Mouse (Mus musculus): ENCODE measurements around the gene Crmp1. TPM values are rescaled to one million over a fixed set of nuclear protein-coding genes. Genes with fewer than 3 reads are reported as not detected.
A peak's percentile ranks its signal among the peaks of the same experiment; 100 is the strongest.

The Crmp1 gene
- total and polyA plus RNA-seq, 2 experiments from 2014 or later = 851 to 954 TPM

DNA sequence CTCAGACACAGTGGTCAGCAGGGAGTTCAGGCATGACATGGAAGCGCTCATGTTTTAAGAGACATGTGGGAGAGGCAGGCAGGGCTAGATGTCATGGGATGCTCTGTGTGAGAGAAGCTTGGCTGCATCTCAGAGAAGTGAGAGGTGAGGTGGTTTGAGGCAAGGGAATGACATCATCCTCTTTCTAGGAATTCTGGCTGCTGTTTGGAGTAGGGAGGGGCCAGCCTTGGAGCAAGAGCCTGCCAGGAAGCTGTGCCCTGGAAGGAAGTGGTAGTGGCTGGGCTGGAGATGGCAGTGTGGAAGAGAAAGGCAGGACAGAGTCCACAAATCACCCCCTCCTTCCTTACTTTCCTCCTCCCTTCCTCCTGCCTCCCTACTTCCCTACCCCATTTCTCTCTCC, 16.0 kb upstream of the Crmp1 start:
- H3K27ac ChIP-seq (ENCODE audit: low read depth, low read length) = no peak overlapping the region
- no peak for DNase-seq (ENCODE audit: low spot score)
- WGBS = 96% methylated on average over 1 of the region's 1 CpGs
- H3K4me1 ChIP-seq (ENCODE audit: insufficient read depth, low read length) = no peaks in the 10 kb centered on the region
- no peaks in the 10 kb centered on the region for H3K27me3 ChIP-seq (ENCODE audit: insufficient read depth, low read length)
- H3K36me3 ChIP-seq (ENCODE audit: insufficient read depth, low read length) = 0 out of 2 replicates have a peak, but pooled peaks cover 5% of the 10 kb centered on the region
- H3K9ac ChIP-seq (replicated peaks; ENCODE audit: low read length, poor library complexity, severe bottlenecking) = no peak overlapping the region
- TF ChIP-seq CTCF (IDR thresholded peaks at IDR 0.05) = no peak
- no peak; the same call in 1 of the 2 replicates for ATAC-seq (ENCODE audit: low FRiP score)
- no peaks in the 10 kb centered on the region for H3K9me3 ChIP-seq (ENCODE audit: low read length)
- H3K4me3 ChIP-seq (ENCODE audit: low read depth, low read length) = no peak overlapping the region
- no peak overlapping the region for H3K4me2 ChIP-seq (ENCODE audit: low read depth, low read length, poor library complexity, severe bottlenecking)

DNA sequence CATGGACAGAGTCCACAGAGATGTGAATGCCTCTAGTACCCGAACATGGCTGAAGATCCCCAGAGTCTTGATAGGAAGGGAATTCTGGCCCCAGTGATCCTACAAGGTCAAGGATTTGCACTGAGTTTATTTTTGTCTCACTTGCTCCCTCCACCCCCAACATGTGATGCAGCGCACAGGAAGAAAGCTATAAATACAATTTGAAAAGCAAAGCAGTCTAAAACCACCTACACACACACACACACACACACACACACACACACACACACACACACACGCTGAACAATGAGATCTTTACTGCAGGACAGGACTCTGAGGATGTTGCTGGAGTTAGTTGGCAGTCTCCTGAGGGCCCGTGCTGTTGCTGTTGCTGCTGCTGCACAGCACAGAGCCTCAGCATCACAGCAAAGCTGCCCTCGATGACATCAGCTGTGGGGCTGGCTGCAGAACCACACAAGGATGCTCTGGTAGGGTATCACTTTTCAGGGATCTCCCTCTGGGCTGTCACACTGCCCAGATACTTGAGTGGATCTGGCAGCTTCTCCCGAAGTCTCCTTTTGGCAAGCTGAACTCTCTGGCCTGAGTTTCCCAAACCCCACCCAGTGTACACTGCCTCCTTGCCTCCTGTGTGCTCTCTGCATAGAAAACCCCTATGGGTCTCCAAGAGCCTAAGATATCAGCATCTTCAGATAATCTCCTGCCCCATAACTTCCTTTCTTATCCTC, 13.6 kb upstream of the Crmp1 start:
- Histone ChIP-seq H3K4me2 (ENCODE audit: low read depth, low read length, poor library complexity, severe bottlenecking) (no peak overlapping the region), H3K27ac (ENCODE audit: low read depth, low read length) (no peak overlapping the region), H3K27me3 (ENCODE audit: insufficient read depth, low read length) (no peaks in the 10 kb centered on the region), H3K9me3 (ENCODE audit: low read length) (no peaks in the 10 kb centered on the region), H3K36me3 (ENCODE audit: insufficient read depth, low read length) (0 out of 2 replicates have a peak, but pooled peaks cover 5% of the 10 kb centered on the region), H3K9ac (replicated peaks; ENCODE audit: low read length, poor library complexity, severe bottlenecking) (no peak overlapping the region), H3K4me1 (ENCODE audit: insufficient read depth, low read length) (no peaks in the 10 kb centered on the region), H3K4me3 (ENCODE audit: low read depth, low read length) (no peak overlapping the region)
- DNase-seq (ENCODE audit: low spot score) (peak; percentile 40), ATAC-seq (ENCODE audit: low FRiP score) (no peak)
- WGBS = 61% methylated on average over 6 of the region's 6 CpGs
- TF ChIP-seq CTCF (IDR thresholded peaks at IDR 0.05) = no peak

DNA sequence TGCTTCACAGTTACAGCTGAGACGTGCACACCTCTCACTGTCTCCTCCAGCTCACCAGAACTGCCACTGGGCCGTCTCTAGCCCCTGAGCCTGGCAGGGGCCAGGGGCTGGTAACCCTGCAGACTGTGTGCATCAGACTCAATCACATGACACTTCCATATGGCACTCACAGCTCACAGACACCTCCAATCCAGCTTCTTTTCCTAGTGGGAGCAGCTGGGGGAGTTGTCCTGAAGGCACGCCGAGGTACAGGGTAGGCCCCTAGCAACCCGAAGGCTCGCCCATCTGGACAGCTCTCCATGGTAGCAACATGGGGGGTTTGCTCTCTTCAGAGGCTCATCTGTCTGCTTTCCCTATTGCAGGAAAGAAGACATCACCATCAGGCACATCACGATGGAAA, 12.8 kb upstream of the Crmp1 start:
- Histone ChIP-seq H3K4me2 (ENCODE audit: low read depth, low read length, poor library complexity, severe bottlenecking) (no peak overlapping the region), H3K4me1 (ENCODE audit: insufficient read depth, low read length) (no peaks in the 10 kb centered on the region), H3K9me3 (ENCODE audit: low read length) (no peaks in the 10 kb centered on the region), H3K36me3 (ENCODE audit: insufficient read depth, low read length) (0 out of 2 replicates have a peak, but pooled peaks cover 5% of the 10 kb centered on the region), H3K9ac (replicated peaks; ENCODE audit: low read length, poor library complexity, severe bottlenecking) (no peak overlapping the region), H3K27ac (ENCODE audit: low read depth, low read length) (no peak overlapping the region), H3K4me3 (ENCODE audit: low read depth, low read length) (no peak overlapping the region), H3K27me3 (ENCODE audit: insufficient read depth, low read length) (no peaks in the 10 kb centered on the region)
- no peak for TF ChIP-seq CTCF (IDR thresholded peaks at IDR 0.05)
- 74% methylated on average over 7 of the region's 7 CpGs for WGBS
- ATAC-seq (ENCODE audit: low FRiP score) = no peak
- DNase-seq (ENCODE audit: low spot score) = no peak

DNA sequence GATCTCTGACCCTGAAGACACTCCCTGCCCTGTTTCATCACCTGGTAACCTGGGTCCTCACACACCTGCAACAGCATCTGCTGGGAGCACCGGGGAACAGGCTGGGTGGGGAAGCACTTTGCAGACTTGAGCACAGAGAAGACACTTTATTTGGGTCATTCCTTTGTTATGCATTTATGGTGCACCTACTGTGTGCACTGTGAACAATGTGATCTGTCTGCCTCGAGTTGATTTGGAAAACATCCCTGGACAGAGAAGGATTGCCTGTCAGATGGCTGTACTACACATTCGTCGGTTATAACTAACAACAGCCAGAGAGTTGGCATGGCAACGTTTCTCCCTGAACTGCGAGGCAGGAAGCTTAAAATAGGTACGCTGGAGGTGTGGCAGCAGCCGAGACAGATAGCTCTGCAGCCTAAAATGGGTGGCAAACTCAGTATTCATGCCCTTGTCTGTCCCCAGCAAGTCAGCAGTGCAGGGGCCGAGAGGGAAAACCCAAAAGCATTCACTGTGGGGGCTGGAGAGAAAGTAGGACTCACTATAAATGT, 8.7 kb upstream of the Crmp1 start:
- no peak for TF ChIP-seq CTCF (IDR thresholded peaks at IDR 0.05)
- Histone ChIP-seq H3K4me2 (ENCODE audit: low read depth, low read length, poor library complexity, severe bottlenecking) (no peak overlapping the region; the same call in 1 of the 2 replicates), H3K27ac (ENCODE audit: low read depth, low read length) (peak overlapping the region; percentile 13), H3K36me3 (ENCODE audit: insufficient read depth, low read length) (0 out of 2 replicates have a peak, but pooled peaks cover 5% of the 10 kb centered on the region), H3K4me1 (ENCODE audit: insufficient read depth, low read length) (no peaks in the 10 kb centered on the region), H3K27me3 (ENCODE audit: insufficient read depth, low read length) (no peaks in the 10 kb centered on the region), H3K4me3 (ENCODE audit: low read depth, low read length) (no peak overlapping the region), H3K9ac (replicated peaks; ENCODE audit: low read length, poor library complexity, severe bottlenecking) (no peak overlapping the region), H3K9me3 (ENCODE audit: low read length) (no peaks in the 10 kb centered on the region)
- peak; percentile 52 for DNase-seq (ENCODE audit: low spot score)
- WGBS = 38% methylated on average over 9 of the region's 9 CpGs
- no peak for ATAC-seq (ENCODE audit: low FRiP score)

DNA sequence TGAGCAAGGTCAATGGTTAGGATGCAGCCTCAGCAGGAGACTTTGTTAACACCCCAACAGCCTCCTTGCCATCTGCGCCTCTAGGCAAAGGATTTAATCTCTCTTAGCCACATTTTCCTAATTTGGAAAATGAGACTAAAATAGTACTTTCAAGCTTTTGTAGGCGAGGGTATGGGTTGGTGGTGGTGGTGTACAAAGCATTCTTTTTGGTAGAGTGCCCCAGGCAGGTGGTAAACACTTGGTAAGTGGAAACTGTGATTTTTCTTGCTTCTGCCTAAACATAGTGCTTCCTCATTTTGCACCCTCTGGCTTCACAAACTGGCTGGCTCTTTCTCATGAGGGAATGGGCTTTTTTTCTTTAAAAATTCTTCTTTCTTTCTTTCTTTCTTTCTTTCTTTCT, 3.1 kb upstream of the Crmp1 start:
- no peaks in the 10 kb centered on the region for H3K36me3 ChIP-seq (ENCODE audit: insufficient read depth, low read length)
- WGBS = 41% methylated on average over 2 of the region's 2 CpGs
- no peak overlapping the region for H3K4me2 ChIP-seq (ENCODE audit: low read depth, low read length, poor library complexity, severe bottlenecking)
- 0 out of 2 replicates have a peak, but pooled peaks cover 2% of the 10 kb centered on the region for H3K4me1 ChIP-seq (ENCODE audit: insufficient read depth, low read length)
- H3K4me3 ChIP-seq (ENCODE audit: low read depth, low read length) = no peak overlapping the region
- no peak overlapping the region for H3K9ac ChIP-seq (replicated peaks; ENCODE audit: low read length, poor library complexity, severe bottlenecking)
- no peaks in the 10 kb centered on the region for H3K27me3 ChIP-seq (ENCODE audit: insufficient read depth, low read length)
- no peaks in the 10 kb centered on the region for H3K9me3 ChIP-seq (ENCODE audit: low read length)
- no peak overlapping the region for H3K27ac ChIP-seq (ENCODE audit: low read depth, low read length)
- TF ChIP-seq CTCF (IDR thresholded peaks at IDR 0.05) = no peak
- ATAC-seq (ENCODE audit: low FRiP score) (no peak), DNase-seq (ENCODE audit: low spot score) (no peak)

DNA sequence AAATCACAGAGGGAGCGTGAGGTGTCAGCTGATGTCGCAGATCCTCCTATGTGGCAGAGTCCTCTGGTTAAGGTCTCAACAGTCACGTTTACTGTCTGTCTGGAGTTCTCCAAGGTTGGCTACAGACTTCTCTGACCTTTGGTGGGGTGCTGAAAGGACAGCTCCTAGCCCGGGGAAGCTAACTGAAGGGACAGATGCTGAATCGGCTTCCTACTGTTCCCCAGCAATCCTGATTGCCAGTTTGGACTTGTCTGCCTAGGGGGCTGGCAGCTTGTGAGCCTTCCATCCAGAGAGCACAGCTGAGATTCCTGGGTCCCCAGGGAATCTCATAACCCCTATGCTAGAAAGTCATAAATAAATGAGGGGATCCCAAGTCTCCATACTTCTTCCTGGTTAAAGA, 1.2 kb upstream of the Crmp1 start:
- ATAC-seq (ENCODE audit: low FRiP score) (no peak), DNase-seq (ENCODE audit: low spot score) (peak; percentile 47)
- H3K4me2 ChIP-seq (ENCODE audit: low read depth, low read length, poor library complexity, severe bottlenecking) = no peak overlapping the region
- no peak overlapping the region for H3K9ac ChIP-seq (replicated peaks; ENCODE audit: low read length, poor library complexity, severe bottlenecking)
- no peak overlapping the region for H3K4me3 ChIP-seq (ENCODE audit: low read depth, low read length)
- 0 out of 2 replicates have a peak overlapping the region, but pooled peaks have one; percentile 97 for H3K27ac ChIP-seq (ENCODE audit: low read depth, low read length)
- no peaks in the 10 kb centered on the region for H3K9me3 ChIP-seq (ENCODE audit: low read length)
- WGBS = 8% methylated on average over 5 of the region's 5 CpGs
- no peaks in the 10 kb centered on the region for H3K36me3 ChIP-seq (ENCODE audit: insufficient read depth, low read length)
- H3K27me3 ChIP-seq (ENCODE audit: insufficient read depth, low read length) = no peaks in the 10 kb centered on the region
- H3K4me1 ChIP-seq (ENCODE audit: insufficient read depth, low read length) = peaks cover 8% of the 10 kb centered on the region; the same call in 1 of the 2 replicates
- TF ChIP-seq CTCF (IDR thresholded peaks at IDR 0.05) = no peak
